Comparison of ENCODE assay signal across 7 mouse cellular contexts in the genomic region with DNA sequence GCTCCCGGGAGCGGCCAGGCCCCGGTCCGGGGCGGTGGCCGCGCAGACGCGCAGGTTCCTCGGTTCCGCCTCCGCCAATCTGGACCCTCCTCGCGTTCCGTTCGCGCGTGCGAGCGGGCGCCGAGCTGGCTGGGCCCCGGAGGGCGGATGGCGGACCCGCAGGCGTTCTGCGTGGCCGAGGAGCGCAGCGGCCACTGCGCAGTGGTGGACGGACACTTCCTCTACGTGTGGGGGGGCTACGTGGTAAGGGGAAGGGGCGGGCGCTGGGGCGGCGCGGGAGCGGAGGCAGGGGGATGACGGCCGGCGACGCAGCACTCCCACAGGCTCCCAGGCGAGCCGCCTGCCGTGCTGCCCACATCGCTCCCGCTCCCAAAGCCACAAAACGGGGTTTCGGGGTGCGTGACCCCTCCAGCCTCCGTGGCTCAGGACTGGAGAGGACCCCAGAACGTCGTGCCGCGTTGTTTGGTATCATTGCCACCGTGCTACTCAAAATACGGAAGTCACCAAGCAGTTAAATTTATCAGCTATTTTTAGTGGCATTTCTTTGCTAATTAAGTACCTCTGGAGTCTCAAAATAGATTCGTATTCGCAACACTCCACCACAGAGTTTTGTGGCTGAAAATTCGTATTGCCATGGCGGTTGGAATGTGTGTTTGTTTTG. TPM values are rescaled to one million over a fixed set of nuclear protein-coding genes. Genes with fewer than 3 reads are reported as not detected.
A peak's percentile ranks its signal among the peaks of the same experiment; 100 is the strongest.
DNase-seq lines count a peak whose midpoint lies in the region; ATAC-seq and TF ChIP-seq lines count a peak whose summit lies in the region.

No protein-coding gene starts in this region.

- under 1% methylated on average over 62 of the region's 64 CpGs for WGBS in intestine, postnatal 0 days
- under 1% methylated on average over 63 of the region's 64 CpGs for WGBS in limb, embryonic 10.5 days
- under 1% methylated on average over 61 of the region's 64 CpGs for WGBS in midbrain, embryonic 12.5 days
- WGBS in small intestine, adult 2 months: 1% methylated on average over 54 of the region's 64 CpGs

- peak; percentile 85 for DNase-seq in adrenal gland, adult 2 months
- DNase-seq in embryo, embryonic 9.5 days (ENCODE audit: extremely low spot score): peak; percentile 84
- peak; percentile 45 to 75 for DNase-seq in gastrocnemius, postnatal 4 days (ENCODE audit: low spot score in 2 of 2)
- DNase-seq in limb, embryonic 10.5 days (ENCODE audit: low spot score): peak; percentile 85

- TF ChIP-seq CTCF in intestine, postnatal 0 days (IDR thresholded peaks at IDR 0.05; ENCODE audit: low read depth): no peak
- TF ChIP-seq CTCF in small intestine, adult 2 months (IDR thresholded peaks at IDR 0.05; ENCODE audit: extremely low read depth, insufficient read length, insufficient replicate concordance, low read depth, low read length): no peak

- H3K4me1 ChIP-seq in intestine, postnatal 0 days (replicated peaks; ENCODE audit: control insufficient read depth, insufficient read depth, low read length): no peaks in the 10 kb centered on the region
- H3K4me1 ChIP-seq in limb, embryonic 10.5 days: peaks cover 13% of the 10 kb centered on the region
- no peaks in the 10 kb centered on the region for H3K4me1 ChIP-seq in midbrain, embryonic 12.5 days
- no peaks in the 10 kb centered on the region for H3K4me1 ChIP-seq in small intestine, adult 2 months (ENCODE audit: control insufficient read depth, insufficient read depth, insufficient read length, low read length)

- peak overlapping the region; percentile 76 for H3K4me3 ChIP-seq in intestine, postnatal 0 days (ENCODE audit: low read depth, low read length)
- peak overlapping the region; percentile 67 for H3K4me3 ChIP-seq in limb, embryonic 10.5 days
- H3K4me3 ChIP-seq in midbrain, embryonic 12.5 days: peak overlapping the region; percentile 73
- peak overlapping the region; percentile 68 for H3K4me3 ChIP-seq in small intestine, adult 2 months (ENCODE audit: low read depth, low read length)

- TF ChIP-seq POLR2A in small intestine, adult 2 months (IDR thresholded peaks at IDR 0.05; ENCODE audit: low read depth, low read length): peak; percentile 53; the same call in 1 of the 2 replicates

- ATAC-seq in intestine, postnatal 0 days: peak; percentile 79
- peak; percentile 97 for ATAC-seq in midbrain, embryonic 12.5 days (ENCODE audit: low FRiP score, low read depth)

- peak overlapping the region; percentile 77 for H3K9ac ChIP-seq in intestine, postnatal 0 days (ENCODE audit: low read depth, low read length)
- peak overlapping the region; percentile 85 for H3K9ac ChIP-seq in midbrain, embryonic 12.5 days (replicated peaks)

- no peaks in the 10 kb centered on the region for H3K27me3 ChIP-seq in intestine, postnatal 0 days (replicated peaks; ENCODE audit: control insufficient read depth, insufficient read depth, low read length)
- H3K27me3 ChIP-seq in limb, embryonic 10.5 days (ENCODE audit: low read depth, poor library complexity, severe bottlenecking): no peaks in the 10 kb centered on the region
- H3K27me3 ChIP-seq in midbrain, embryonic 12.5 days: no peaks in the 10 kb centered on the region
- no peaks in the 10 kb centered on the region for H3K27me3 ChIP-seq in small intestine, adult 2 months (ENCODE audit: control insufficient read depth, insufficient read depth, low read length)

- H3K27ac ChIP-seq in intestine, postnatal 0 days (ENCODE audit: low read depth, low read length): peak overlapping the region; percentile 37
- peak overlapping the region; percentile 91 for H3K27ac ChIP-seq in limb, embryonic 10.5 days
- H3K27ac ChIP-seq in midbrain, embryonic 12.5 days (replicated peaks): peak overlapping the region; percentile 78
- H3K27ac ChIP-seq in small intestine, adult 2 months (ENCODE audit: insufficient read depth, low read depth, low read length): peak overlapping the region; percentile 25; the same call in 1 of the 2 replicates

- peak overlapping the region; percentile 92 for H3K4me2 ChIP-seq in intestine, postnatal 0 days (replicated peaks; ENCODE audit: low read depth)
- H3K4me2 ChIP-seq in midbrain, embryonic 12.5 days (replicated peaks): peak overlapping the region; percentile 62

- H3K36me3 ChIP-seq in intestine, postnatal 0 days (ENCODE audit: control insufficient read depth, insufficient read depth): no peaks in the 10 kb centered on the region
- no peaks in the 10 kb centered on the region for H3K36me3 ChIP-seq in limb, embryonic 10.5 days
- no peaks in the 10 kb centered on the region for H3K36me3 ChIP-seq in midbrain, embryonic 12.5 days
- H3K36me3 ChIP-seq in small intestine, adult 2 months (ENCODE audit: control insufficient read depth, insufficient read depth, low read length): no peaks in the 10 kb centered on the region

- no peaks in the 10 kb centered on the region for H3K9me3 ChIP-seq in intestine, postnatal 0 days (ENCODE audit: control insufficient read depth)
- no peaks in the 10 kb centered on the region for H3K9me3 ChIP-seq in limb, embryonic 10.5 days (replicated peaks)
- H3K9me3 ChIP-seq in midbrain, embryonic 12.5 days: no peaks in the 10 kb centered on the region

RNA-seq across cellular contexts. Expression of a gene that starts 0.9 kb away (rescaled TPM):
- total RNA-seq in adrenal gland, adult 2 months (2021): 1 to 10 TPM; 6.6 to 8.7 TPM
- polyA plus RNA-seq in adrenal gland, adult 2 months (2012; rRNA removed): 0.27 and 0.48 TPM in 2 replicates
- 1 to 10 TPM; 7.1 to 8.7 TPM for total RNA-seq in gastrocnemius, postnatal 4 days (2021)
- polyA plus RNA-seq in intestine, postnatal 0 days (2015; fragmentation: Nextera tagmentation; extraction: Ambion mirVana): 8.1 and 8.3 TPM in 2 replicates
- 2.5 and 2.6 TPM in 2 replicates for polyA plus RNA-seq in limb, embryonic 10.5 days (2016; fragmentation: Nextera tagmentation; extraction: Ambion mirVana)
- 3.7 and 4.4 TPM in 2 replicates for polyA plus RNA-seq in midbrain, embryonic 12.5 days (2016; fragmentation: Nextera tagmentation; extraction: Ambion mirVana)
- 0.08 and 2.6 TPM in 2 replicates for polyA plus RNA-seq in small intestine, adult 2 months (2012; rRNA removed)

RNA-seq across cellular contexts. Expression of a gene that starts 13.9 kb away (rescaled TPM):
- total RNA-seq in adrenal gland, adult 2 months (2021): 1 to 10 TPM; 1.4 to 3.8 TPM
- 0.76 and 0.88 TPM in 2 replicates for polyA plus RNA-seq in adrenal gland, adult 2 months (2012; rRNA removed)
- total RNA-seq in gastrocnemius, postnatal 4 days (2021): 1 to 10 TPM; 6.1 to 6.9 TPM
- 5.4 and 6.7 TPM in 2 replicates for polyA plus RNA-seq in intestine, postnatal 0 days (2015; fragmentation: Nextera tagmentation; extraction: Ambion mirVana)
- polyA plus RNA-seq in limb, embryonic 10.5 days (2016; fragmentation: Nextera tagmentation; extraction: Ambion mirVana): 32.6 and 35.3 TPM in 2 replicates
- 18.5 and 19.7 TPM in 2 replicates for polyA plus RNA-seq in midbrain, embryonic 12.5 days (2016; fragmentation: Nextera tagmentation; extraction: Ambion mirVana)
- polyA plus RNA-seq in small intestine, adult 2 months (2012; rRNA removed): 0.95 and 3.4 TPM in 2 replicates

RNA-seq across cellular contexts. Expression of a gene that starts 37.8 kb away (rescaled TPM):
- 1 to 10 TPM; 4.1 to 5.7 TPM for total RNA-seq in adrenal gland, adult 2 months (2021)
- polyA plus RNA-seq in adrenal gland, adult 2 months (2012; rRNA removed): 0.16 TPM in 1 of 2 replicates, not detected in the other
- total RNA-seq in gastrocnemius, postnatal 4 days (2021): 1 to 10 TPM; 5.3 to 6.2 TPM
- polyA plus RNA-seq in intestine, postnatal 0 days (2015; fragmentation: Nextera tagmentation; extraction: Ambion mirVana): 9.1 and 9.5 TPM in 2 replicates
- polyA plus RNA-seq in limb, embryonic 10.5 days (2016; fragmentation: Nextera tagmentation; extraction: Ambion mirVana): 53.5 and 55.2 TPM in 2 replicates
- polyA plus RNA-seq in midbrain, embryonic 12.5 days (2016; fragmentation: Nextera tagmentation; extraction: Ambion mirVana): 23.9 and 25.6 TPM in 2 replicates
- polyA plus RNA-seq in small intestine, adult 2 months (2012; rRNA removed): not detected in 2 replicates

RNA-seq across cellular contexts. Expression of a gene that starts 43.7 kb away (rescaled TPM):
- under 1 TPM; 0.89 to 0.97 TPM for total RNA-seq in adrenal gland, adult 2 months (2021)
- 1.1 and 1.6 TPM in 2 replicates for polyA plus RNA-seq in adrenal gland, adult 2 months (2012; rRNA removed)
- 1 to 10 TPM; 1.4 to 1.7 TPM for total RNA-seq in gastrocnemius, postnatal 4 days (2021)
- 2.9 and 3.4 TPM in 2 replicates for polyA plus RNA-seq in intestine, postnatal 0 days (2015; fragmentation: Nextera tagmentation; extraction: Ambion mirVana)
- 16.7 and 17.0 TPM in 2 replicates for polyA plus RNA-seq in limb, embryonic 10.5 days (2016; fragmentation: Nextera tagmentation; extraction: Ambion mirVana)
- polyA plus RNA-seq in midbrain, embryonic 12.5 days (2016; fragmentation: Nextera tagmentation; extraction: Ambion mirVana): 14.1 and 14.7 TPM in 2 replicates
- polyA plus RNA-seq in small intestine, adult 2 months (2012; rRNA removed): 0.50 and 0.93 TPM in 2 replicates

RNA-seq across cellular contexts. Expression of a gene that starts 45.0 kb away (rescaled TPM):
- total RNA-seq in adrenal gland, adult 2 months (2021): 1 to 10 TPM; 4.1 to 7.3 TPM
- polyA plus RNA-seq in adrenal gland, adult 2 months (2012; rRNA removed): 2.3 and 2.6 TPM in 2 replicates
- 1 to 10 TPM; 5.2 to 6.2 TPM for total RNA-seq in gastrocnemius, postnatal 4 days (2021)
- 9.9 and 10.2 TPM in 2 replicates for polyA plus RNA-seq in intestine, postnatal 0 days (2015; fragmentation: Nextera tagmentation; extraction: Ambion mirVana)
- 54.8 and 61.0 TPM in 2 replicates for polyA plus RNA-seq in limb, embryonic 10.5 days (2016; fragmentation: Nextera tagmentation; extraction: Ambion mirVana)
- polyA plus RNA-seq in midbrain, embryonic 12.5 days (2016; fragmentation: Nextera tagmentation; extraction: Ambion mirVana): 27.5 and 28.1 TPM in 2 replicates
- polyA plus RNA-seq in small intestine, adult 2 months (2012; rRNA removed): 0.51 and 1.6 TPM in 2 replicates

Comparison
In these comparisons a context has a peak if more than half of its experiments do, and no peak if none do; other contexts are left out.
1. Peak in every context shown above with its lines: DNase-seq, ATAC-seq, H3K4me3 ChIP-seq and H3K27ac ChIP-seq.
2. H3K27ac ChIP-seq: peak in every context shown above with its lines; median percentile 91 in limb, embryonic 10.5 days; 78 in midbrain, embryonic 12.5 days; 37 in intestine, postnatal 0 days; 25 in small intestine, adult 2 months.